Mouse (Mus musculus): Measurements from ENCODE around the gene E030018B13Rik. TPM values are rescaled to one million over a fixed set of nuclear protein-coding genes. Genes with fewer than 3 reads are reported as not detected.

E030018B13Rik gene
- polyA plus RNA-seq, 1 experiment: not detected

- H3K27ac ChIP-seq (ENCODE audit: insufficient read depth, low read depth, low read length): no peak overlapping the region
- no peak for TF ChIP-seq CTCF (conservative IDR thresholded peaks at IDR 0.05; ENCODE audit: insufficient read depth, insufficient read length, low read depth, low read length)
- no peak for TF ChIP-seq POLR2A (IDR thresholded peaks at IDR 0.05; ENCODE audit: low read depth, low read length)
- H3K27me3 ChIP-seq (replicated peaks; ENCODE audit: control insufficient read depth, insufficient read depth, low read length): no peaks in the 10 kb centered on the region
Measured at GRCm38 (mm10) chr7:63947514-63948487, 31.1 kb downstream of the E030018B13Rik start.

DNA sequence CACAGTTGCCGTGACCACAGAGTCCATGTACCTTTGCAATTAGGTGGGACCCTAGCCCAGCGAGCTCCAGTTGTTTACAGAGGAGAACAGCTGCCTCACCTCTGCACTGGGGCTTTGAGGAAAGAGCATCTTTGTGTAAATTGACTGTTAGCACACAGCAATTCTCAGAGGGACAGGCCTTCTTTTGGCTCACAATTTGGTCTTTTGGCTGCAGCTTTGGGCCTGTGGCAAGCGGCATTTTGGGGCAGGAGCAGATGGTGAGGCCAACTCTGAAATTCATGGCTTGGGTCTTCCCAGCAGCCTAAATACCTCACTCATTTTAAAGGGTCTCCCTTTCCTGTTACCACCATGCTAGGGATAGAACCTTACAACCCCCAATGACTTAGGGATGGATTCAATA is 32.5 kb downstream of the E030018B13Rik start:
- Histone ChIP-seq H3K36me3 (ENCODE audit: control insufficient read depth, insufficient read depth, low read length) (no peaks in the 10 kb centered on the region), H3K27ac (ENCODE audit: insufficient read depth, low read depth, low read length) (no peak overlapping the region), H3K4me1 (ENCODE audit: control insufficient read depth, insufficient read depth, low read length) (no peaks in the 10 kb centered on the region), H3K4me3 (ENCODE audit: insufficient read depth, low read depth, low read length) (no peak overlapping the region), H3K27me3 (replicated peaks; ENCODE audit: control insufficient read depth, insufficient read depth, low read length) (no peaks in the 10 kb centered on the region)
- no peak for TF ChIP-seq CTCF (conservative IDR thresholded peaks at IDR 0.05; ENCODE audit: insufficient read depth, insufficient read length, low read depth, low read length)
- TF ChIP-seq POLR2A (IDR thresholded peaks at IDR 0.05; ENCODE audit: low read depth, low read length): no peak
- DNase-seq: no peak
- WGBS: 80% methylated on average over 3 of the region's 3 CpGs

More at GRCm38 (mm10) chr7:63947514-63948487, 31.1 kb downstream of the E030018B13Rik start:
- WGBS: 74% methylated on average over 11 of the region's 11 CpGs
- H3K4me3 ChIP-seq (ENCODE audit: insufficient read depth, low read depth, low read length): no peak overlapping the region
- no peak for DNase-seq
- no peaks in the 10 kb centered on the region for H3K36me3 ChIP-seq (ENCODE audit: control insufficient read depth, insufficient read depth, low read length)
- H3K4me1 ChIP-seq (ENCODE audit: control insufficient read depth, insufficient read depth, low read length): no peaks in the 10 kb centered on the region

DNA sequence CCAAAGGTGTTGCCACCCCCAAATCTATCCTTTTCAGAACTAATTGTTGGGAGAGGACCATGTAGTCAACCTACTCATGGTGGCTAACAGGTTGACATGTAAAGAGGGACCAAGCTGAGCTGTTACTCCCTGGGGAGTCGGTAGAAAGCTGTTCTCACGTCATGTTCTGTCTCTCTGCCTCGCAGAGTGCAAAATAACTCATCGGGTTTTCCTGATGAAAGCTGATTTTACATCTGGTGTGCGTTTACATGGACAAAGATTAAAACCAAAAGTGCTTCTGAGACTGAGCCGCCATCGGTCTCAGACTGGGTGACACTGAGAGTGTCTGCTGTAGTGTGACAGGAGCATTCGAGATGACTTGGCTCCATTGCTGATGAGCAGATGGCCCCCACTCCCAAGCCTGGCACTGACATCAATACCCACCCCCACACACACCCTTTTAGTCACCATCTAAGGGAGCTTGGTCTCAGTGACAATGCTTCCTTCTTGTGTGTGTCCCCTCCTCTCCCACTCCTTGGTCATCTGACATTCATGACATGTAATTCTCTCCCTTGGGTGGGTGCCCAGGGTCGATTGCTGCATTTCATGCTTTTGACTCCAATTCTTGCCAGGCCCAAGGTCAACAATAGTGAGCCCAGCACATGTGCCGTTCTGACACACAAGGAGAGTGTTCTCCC is 34.4 kb downstream of the E030018B13Rik start:
- no peak for DNase-seq
- no peak for TF ChIP-seq CTCF (conservative IDR thresholded peaks at IDR 0.05; ENCODE audit: insufficient read depth, insufficient read length, low read depth, low read length)
- no peak for TF ChIP-seq POLR2A (IDR thresholded peaks at IDR 0.05; ENCODE audit: low read depth, low read length)
- no peak overlapping the region for H3K4me3 ChIP-seq (ENCODE audit: insufficient read depth, low read depth, low read length)
- no peak overlapping the region for H3K27ac ChIP-seq (ENCODE audit: insufficient read depth, low read depth, low read length)
- WGBS: 78% methylated on average over 10 of the region's 10 CpGs
- H3K27me3 ChIP-seq (replicated peaks; ENCODE audit: control insufficient read depth, insufficient read depth, low read length): no peaks in the 10 kb centered on the region
- H3K36me3 ChIP-seq (ENCODE audit: control insufficient read depth, insufficient read depth, low read length): no peaks in the 10 kb centered on the region
- no peaks in the 10 kb centered on the region for H3K4me1 ChIP-seq (ENCODE audit: control insufficient read depth, insufficient read depth, low read length)

- Histone ChIP-seq H3K27me3 (replicated peaks; ENCODE audit: control insufficient read depth, insufficient read depth, low read length) (no peaks in the 10 kb centered on the region), H3K4me3 (ENCODE audit: insufficient read depth, low read depth, low read length) (no peak overlapping the region), H3K4me1 (ENCODE audit: control insufficient read depth, insufficient read depth, low read length) (no peaks in the 10 kb centered on the region), H3K36me3 (ENCODE audit: control insufficient read depth, insufficient read depth, low read length) (no peaks in the 10 kb centered on the region), H3K27ac (ENCODE audit: insufficient read depth, low read depth, low read length) (no peak overlapping the region)
- DNase-seq: no peak
- no peak for TF ChIP-seq POLR2A (IDR thresholded peaks at IDR 0.05; ENCODE audit: low read depth, low read length)
- TF ChIP-seq CTCF (conservative IDR thresholded peaks at IDR 0.05; ENCODE audit: insufficient read depth, insufficient read length, low read depth, low read length): no peak
- 84% methylated on average over 7 of the region's 7 CpGs for WGBS
Measured at GRCm38 (mm10) chr7:63952077-63952898, 35.6 kb downstream of the E030018B13Rik start.

DNA sequence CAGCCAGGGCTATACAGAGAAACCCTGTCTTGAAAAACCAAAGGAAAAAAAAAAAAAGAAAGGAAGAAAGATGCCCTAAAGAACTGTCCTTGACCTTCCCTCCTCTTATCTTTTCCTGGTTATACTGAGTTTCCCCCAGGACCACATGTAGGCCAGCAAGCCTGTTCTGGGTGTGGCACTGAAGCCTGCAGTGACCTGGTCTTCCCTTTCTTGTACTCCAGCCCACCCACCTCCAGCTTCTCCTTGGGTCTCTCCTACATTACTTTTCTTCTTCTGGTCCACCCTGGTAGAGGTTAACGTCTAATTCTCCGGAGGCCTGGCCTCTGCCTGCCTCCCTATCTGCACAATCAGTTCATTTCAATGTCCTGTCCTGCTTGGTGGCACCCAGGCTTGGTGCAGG is 38.8 kb downstream of the E030018B13Rik start:
- Histone ChIP-seq H3K27me3 (replicated peaks; ENCODE audit: control insufficient read depth, insufficient read depth, low read length) (no peaks in the 10 kb centered on the region), H3K4me3 (ENCODE audit: insufficient read depth, low read depth, low read length) (no peak overlapping the region), H3K27ac (ENCODE audit: insufficient read depth, low read depth, low read length) (no peak overlapping the region), H3K36me3 (ENCODE audit: control insufficient read depth, insufficient read depth, low read length) (no peaks in the 10 kb centered on the region), H3K4me1 (ENCODE audit: control insufficient read depth, insufficient read depth, low read length) (no peaks in the 10 kb centered on the region)
- 74% methylated on average over 2 of the region's 2 CpGs for WGBS
- no peak for DNase-seq
- no peak for TF ChIP-seq CTCF (conservative IDR thresholded peaks at IDR 0.05; ENCODE audit: insufficient read depth, insufficient read length, low read depth, low read length)
- no peak for TF ChIP-seq POLR2A (IDR thresholded peaks at IDR 0.05; ENCODE audit: low read depth, low read length)

GRCm38 (mm10) chr7:63956138-63956823 is 39.6 kb downstream of the E030018B13Rik start:
- DNase-seq: no peak
- Histone ChIP-seq H3K4me3 (ENCODE audit: insufficient read depth, low read depth, low read length) (no peak overlapping the region), H3K27ac (ENCODE audit: insufficient read depth, low read depth, low read length) (no peak overlapping the region), H3K27me3 (replicated peaks; ENCODE audit: control insufficient read depth, insufficient read depth, low read length) (no peaks in the 10 kb centered on the region), H3K36me3 (ENCODE audit: control insufficient read depth, insufficient read depth, low read length) (no peaks in the 10 kb centered on the region), H3K4me1 (ENCODE audit: control insufficient read depth, insufficient read depth, low read length) (no peaks in the 10 kb centered on the region)
- TF ChIP-seq POLR2A (IDR thresholded peaks at IDR 0.05; ENCODE audit: low read depth, low read length): no peak
- no peak for TF ChIP-seq CTCF (conservative IDR thresholded peaks at IDR 0.05; ENCODE audit: insufficient read depth, insufficient read length, low read depth, low read length)
- WGBS: 80% methylated on average over 14 of the region's 14 CpGs
